Mouse (Mus musculus) adrenal gland, postnatal 4 days (tissue): Measurements from ENCODE around the gene Slc35e1. TPM values are rescaled to one million over a fixed set of nuclear protein-coding genes. Genes with fewer than 3 reads are reported as not detected.

Experiments
- DNase-seq, 2 experiments: peaks; one replicate each; pipeline ENCODE4 v3.0.0; 2021 to 2022; ENCODE audit warnings: low spot score in 2 of 2, mixed read lengths in 2 of 2
- long read RNA-seq, 2 experiments: library from polyadenylated mRNA; stranded (forward); transcript quantifications; one replicate each; pipeline ENCODE4 v2.0.0; 2021
- total RNA-seq, 2 experiments: library from RNA; stranded (reverse); gene quantifications; 2 replicates each; pipeline ENCODE4 v1.2.3; 2021

The Slc35e1 gene
- 10 to 100 TPM; 25.1 to 26.7 TPM for total RNA-seq
- long read RNA-seq, experiment 1, full-length matches to known transcripts: 27 of 32 reads
- long read RNA-seq, experiment 1, partial matches to known transcripts: 2 of 32 reads
- long read RNA-seq, experiment 1, other reads (novel, unspliced or antisense): 3 of 32 reads
- long read RNA-seq, experiment 2, full-length matches to known transcripts: 36 of 53 reads
- long read RNA-seq, experiment 2, partial matches to known transcripts: 12 of 53 reads
- long read RNA-seq, experiment 2, other reads (novel, unspliced or antisense): 5 of 53 reads

- DNase-seq: peak in 1 of 2 experiments; percentile 22
Observed at GRCm38 (mm10) chr8:72491680-72492621, at the start of gene Slc35e1. Gene Slc35e1 (minus strand): TSS chr8:72492614.

- DNase-seq: no peak
Observed at GRCm38 (mm10) chr8:72539234-72539633, 46.8 kb upstream of the Slc35e1 start.

GRCm38 (mm10) chr8:72534888-72535287 lies 42.5 kb upstream of the Slc35e1 start:
- DNase-seq: no peak

- no peak for DNase-seq
Observed at GRCm38 (mm10) chr8:72532103-72532502, 39.7 kb upstream of the Slc35e1 start.

GRCm38 (mm10) chr8:72521888-72522287 lies 29.5 kb upstream of the Slc35e1 start:
- no peak for DNase-seq

- no peak for DNase-seq
Observed at GRCm38 (mm10) chr8:72517421-72517988, 25.1 kb upstream of the Slc35e1 start.

GRCm38 (mm10) chr8:72513158-72513557 lies 20.7 kb upstream of the Slc35e1 start:
- no peak for DNase-seq

- DNase-seq: no peak
Observed at GRCm38 (mm10) chr8:72512648-72513047, 20.2 kb upstream of the Slc35e1 start.

- no peak for DNase-seq
Observed at GRCm38 (mm10) chr8:72507505-72507904, 15.1 kb upstream of the Slc35e1 start.

GRCm38 (mm10) chr8:72504637-72505314 lies 12.4 kb upstream of the Slc35e1 start:
- DNase-seq: no peak

- no peak for DNase-seq
Observed at GRCm38 (mm10) chr8:72504137-72504536, 11.7 kb upstream of the Slc35e1 start.

GRCm38 (mm10) chr8:72500521-72500931 lies 8.1 kb upstream of the Slc35e1 start:
- no peak for DNase-seq

- no peak for DNase-seq
Observed at GRCm38 (mm10) chr8:72499521-72500284, 7.3 kb upstream of the Slc35e1 start.

GRCm38 (mm10) chr8:72498527-72498926 lies 6.1 kb upstream of the Slc35e1 start:
- DNase-seq: no peak

GRCm38 (mm10) chr8:72497911-72498310 lies 5.5 kb upstream of the Slc35e1 start:
- no peak for DNase-seq

- no peak for DNase-seq
Observed at GRCm38 (mm10) chr8:72496217-72496616, 3.8 kb upstream of the Slc35e1 start.

GRCm38 (mm10) chr8:72495411-72496111 lies 3.1 kb upstream of the Slc35e1 start:
- no peak for DNase-seq

GRCm38 (mm10) chr8:72493381-72493780 lies 967 bp upstream of the Slc35e1 start:
- DNase-seq: no peak

- DNase-seq: peak; percentile 97 to 99
Observed at GRCm38 (mm10) chr8:72492622-72493081, 238 bp upstream of the Slc35e1 start.

- no peak for DNase-seq
Observed at GRCm38 (mm10) chr8:72491017-72491416, 1.4 kb downstream of the Slc35e1 start.
